Mouse (Mus musculus) spleen, postnatal 14 days (tissue): ENCODE results near the gene Psg21.
"Not testable (repeated sequence)": the region's sequence is repeated elsewhere in the genome, so short reads cannot be mapped to it uniquely, and the experiment has no call there.

ENCODE experiments used
- DNase-seq, 2 experiments: peaks; one replicate each; pipeline ENCODE4 v3.0.0; 2021 to 2022; ENCODE audit warnings: low spot score in 2 of 2

The Psg21 gene

DNA sequence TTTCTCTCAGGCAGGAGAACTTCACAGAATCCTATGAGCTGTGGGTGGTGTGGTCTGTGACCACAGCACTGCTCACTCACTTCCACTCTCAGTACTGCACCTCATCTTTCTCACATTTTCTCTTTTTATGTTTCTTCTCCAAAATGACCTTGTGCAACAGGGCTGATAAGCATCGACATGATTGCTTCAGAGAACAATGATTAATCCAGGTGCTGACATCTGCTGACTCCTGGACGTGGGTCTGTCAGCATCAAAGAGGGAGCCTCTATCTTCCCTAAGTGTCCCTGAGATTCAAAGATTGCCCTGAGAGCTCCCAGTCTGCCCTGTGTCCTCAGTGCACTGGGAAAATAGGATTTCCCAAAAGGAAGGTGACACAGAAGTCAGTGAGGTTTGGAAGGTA lies at the start of gene Psg21:
TSS of gene Psg21 (minus strand) at position 101 of the 400 bp plus-strand sequence.
- DNase-seq = not testable (repeated sequence)

DNA sequence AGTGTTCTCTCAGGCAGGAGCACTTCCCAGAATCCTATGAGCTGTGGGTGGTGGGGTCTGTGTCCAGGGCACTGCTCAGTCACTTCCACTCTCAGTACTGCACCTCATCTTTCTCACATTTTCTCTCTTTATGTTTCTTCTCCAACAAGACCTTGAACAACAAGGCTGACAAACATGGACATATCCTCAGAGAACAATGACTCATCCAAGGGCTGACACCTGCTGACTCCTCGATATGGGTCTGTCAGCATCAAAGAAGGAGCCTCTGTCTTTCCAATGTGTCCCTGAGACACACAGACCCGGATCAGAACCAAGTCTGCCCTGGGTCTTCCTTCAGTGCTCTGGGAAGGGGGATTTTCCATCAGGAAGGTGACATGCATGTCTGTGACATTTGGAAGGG lies 29.6 kb upstream of the Psg21 start, which contains the start of gene Psg20:
TSS of gene Psg20 (minus strand) at position 101 of the 400 bp plus-strand sequence.
- DNase-seq = no peak

DNA sequence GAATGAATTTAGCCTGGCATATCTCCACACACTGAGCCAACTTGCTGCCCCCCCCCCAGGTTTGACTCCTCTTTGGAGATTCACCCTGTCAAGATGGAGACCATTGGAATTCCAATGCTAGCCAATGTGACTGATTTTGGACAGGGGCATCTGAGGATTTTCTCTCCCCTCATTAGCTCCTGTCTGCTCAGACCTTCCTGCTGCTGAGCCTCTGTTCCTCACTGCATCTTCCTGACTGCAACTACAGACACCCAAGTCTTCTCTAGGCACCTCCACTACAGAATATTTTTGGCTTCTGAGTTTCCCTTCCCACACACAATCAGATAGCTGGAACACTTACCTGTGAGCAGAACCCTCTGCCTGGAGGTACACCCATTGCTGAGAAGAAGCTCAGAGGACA lies 29.1 kb upstream of the Psg21 start:
- no peak for DNase-seq

DNA sequence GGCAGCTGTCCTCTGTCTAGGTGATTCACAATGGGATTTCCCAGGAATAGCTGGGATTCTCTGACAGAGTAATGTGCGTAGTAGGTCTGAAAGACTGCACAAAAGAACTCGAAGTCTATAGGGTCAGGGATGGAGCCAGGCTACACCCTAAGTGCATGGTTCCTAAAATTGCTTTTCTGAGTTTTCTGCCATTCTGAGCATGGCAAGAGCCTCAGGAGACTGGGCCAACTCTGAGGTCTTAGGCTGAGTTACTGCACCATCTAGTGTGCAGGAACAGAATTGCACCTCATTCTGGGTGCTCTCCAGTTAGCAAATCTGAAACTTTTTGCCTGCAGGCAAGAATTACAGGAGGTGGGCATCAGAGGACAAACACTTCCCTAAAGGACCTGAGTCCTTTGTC lies 23.2 kb upstream of the Psg21 start:
- no peak for DNase-seq

DNA sequence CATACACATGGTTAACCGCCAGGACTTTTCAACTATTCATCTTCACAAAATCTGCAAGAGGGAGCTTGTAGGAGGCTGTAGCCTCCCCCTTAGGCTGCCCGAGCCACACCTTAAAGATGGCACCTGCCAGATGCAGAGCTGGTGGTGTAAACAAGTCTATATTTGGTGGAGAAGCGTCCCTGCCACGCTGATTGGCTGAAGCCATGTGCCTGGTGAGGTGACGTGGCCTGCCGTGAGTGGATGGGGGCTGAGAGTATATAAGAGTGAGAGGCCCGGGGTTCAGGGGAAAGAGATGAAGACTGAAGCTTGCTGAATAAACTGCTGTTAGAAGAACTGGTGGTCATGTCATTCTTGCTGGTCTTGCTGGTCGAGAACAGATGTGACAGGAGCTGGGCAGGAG lies 29.6 kb downstream of the Psg21 start:
- not testable (repeated sequence) for DNase-seq

DNA sequence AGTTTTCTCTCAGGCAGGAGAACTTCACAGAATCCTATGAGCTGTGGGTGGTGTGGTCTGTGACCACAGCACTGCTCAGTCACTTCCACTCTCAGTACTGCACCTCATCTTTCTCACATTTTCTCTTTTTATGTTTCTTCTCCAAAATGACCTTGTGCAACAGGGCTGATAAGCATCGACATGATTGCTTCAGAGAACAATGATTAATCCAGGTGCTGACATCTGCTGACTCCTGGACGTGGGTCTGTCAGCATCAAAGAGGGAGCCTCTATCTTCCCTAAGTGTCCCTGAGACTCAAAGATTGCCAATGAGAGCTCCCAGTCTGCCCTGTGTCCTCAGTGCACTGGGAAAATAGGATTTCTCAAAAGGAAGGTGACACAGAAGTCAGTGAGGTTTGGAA lies 40.1 kb downstream of the Psg21 start, which contains the start of gene Psg23:
TSS of gene Psg23 (minus strand) at position 101 of the 400 bp plus-strand sequence.
- not testable (repeated sequence) for DNase-seq
